Mouse (Mus musculus) spleen, postnatal 0 days (tissue): ENCODE data around the gene Aplp1. TPM values are rescaled to one million over a fixed set of nuclear protein-coding genes. Genes with fewer than 3 reads are reported as not detected.

Experiments
- polyA plus RNA-seq: library from polyadenylated mRNA; unstranded; fragments of >200 nt; fragmentation: Nextera tagmentation; extraction: Ambion mirVana; gene quantifications from 2 replicates; pipeline ENCODE4 v1.2.1, GENCODE M21; 2015

Gene Aplp1
- polyA plus RNA-seq: 2.0 and 2.3 TPM in 2 replicates

DNA sequence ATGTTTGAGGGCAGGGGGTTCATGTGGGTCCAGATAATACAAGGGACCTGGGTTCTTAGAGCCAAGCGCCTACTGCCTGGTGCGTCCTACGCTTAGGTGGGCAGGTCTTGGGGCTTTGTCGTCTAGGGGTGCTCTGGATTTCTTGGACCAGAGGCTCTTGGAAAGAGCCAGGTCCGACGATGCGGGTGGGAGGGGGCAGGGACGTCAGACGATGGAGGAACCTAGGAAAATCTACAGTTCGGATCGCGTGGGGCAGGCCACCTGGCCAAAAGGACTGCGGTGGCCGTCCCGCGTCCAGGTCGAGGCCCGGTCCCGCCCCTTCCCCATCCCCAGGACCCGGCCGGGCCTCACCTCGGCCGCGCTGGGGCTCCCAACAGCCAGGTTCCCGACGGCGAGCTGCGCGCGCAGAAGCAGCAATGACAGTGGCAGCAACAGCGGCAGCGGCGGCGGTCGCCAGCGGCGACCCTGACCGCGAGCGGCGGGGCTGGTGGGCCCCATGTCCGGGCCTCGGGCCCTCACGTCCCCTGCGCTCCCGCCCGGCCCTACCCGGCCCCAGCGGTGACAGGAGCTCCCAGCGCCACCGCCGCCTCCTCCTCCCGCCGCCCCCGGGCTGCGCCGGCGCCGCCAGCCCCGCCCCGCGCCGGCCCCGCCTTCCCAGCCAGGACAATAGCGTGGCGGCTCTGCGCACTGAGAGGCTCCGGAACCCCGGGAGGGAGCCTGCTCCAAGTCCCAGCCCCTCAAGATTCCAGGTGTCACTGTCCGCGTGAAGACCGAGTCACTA is at the start of gene Aplp1:
TSS of gene Aplp1 (minus strand) at position 565 of the 781 bp plus-strand sequence.

GRCm38 (mm10) chr7:30493401-30493931 is 48.1 kb upstream of the Aplp1 start, which contains the start of gene Prodh2:
TSS of gene Prodh2 (plus strand) at chr7:30493622.

DNA sequence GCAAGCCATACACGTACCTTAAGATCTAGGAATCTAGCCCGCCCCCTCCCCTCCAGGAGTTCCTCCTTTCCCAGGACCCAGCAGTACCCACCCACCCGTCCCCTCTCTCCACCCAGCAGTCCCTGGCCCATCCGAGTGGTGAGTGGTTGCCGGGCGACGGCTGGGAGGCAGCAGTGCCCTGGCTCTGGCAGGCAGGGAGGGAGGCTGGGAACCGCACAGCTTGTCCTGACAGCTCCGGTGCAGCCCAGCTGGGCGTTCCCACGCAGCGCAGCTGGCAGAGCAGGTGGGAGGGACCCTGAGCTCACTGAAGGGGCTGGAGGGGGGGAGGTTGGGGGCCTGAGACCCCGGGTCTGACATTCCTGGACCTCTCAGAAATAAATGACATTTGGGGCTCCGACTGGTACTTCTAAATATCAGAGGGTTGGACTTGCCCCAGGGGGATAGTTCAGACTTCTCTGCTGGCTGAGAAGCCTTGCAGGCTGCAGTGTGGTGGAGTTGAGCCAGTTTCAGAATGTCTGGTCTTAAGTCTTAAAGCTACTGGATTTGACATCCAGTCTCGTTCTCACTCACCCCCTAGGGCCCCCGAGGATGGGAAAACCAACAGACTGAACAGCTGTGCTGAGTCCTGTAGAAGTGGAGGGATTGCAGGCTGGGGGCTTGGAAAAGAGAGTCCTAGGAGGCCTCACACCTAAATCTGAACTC is 12.4 kb upstream of the Aplp1 start, which contains the start of the genes Kirrel2 and Nphs1:
TSS of gene Kirrel2 (minus strand) at position 62 of the 702 bp plus-strand sequence.
TSS of gene Nphs1 (plus strand) at position 687 of the 702 bp plus-strand sequence.

DNA sequence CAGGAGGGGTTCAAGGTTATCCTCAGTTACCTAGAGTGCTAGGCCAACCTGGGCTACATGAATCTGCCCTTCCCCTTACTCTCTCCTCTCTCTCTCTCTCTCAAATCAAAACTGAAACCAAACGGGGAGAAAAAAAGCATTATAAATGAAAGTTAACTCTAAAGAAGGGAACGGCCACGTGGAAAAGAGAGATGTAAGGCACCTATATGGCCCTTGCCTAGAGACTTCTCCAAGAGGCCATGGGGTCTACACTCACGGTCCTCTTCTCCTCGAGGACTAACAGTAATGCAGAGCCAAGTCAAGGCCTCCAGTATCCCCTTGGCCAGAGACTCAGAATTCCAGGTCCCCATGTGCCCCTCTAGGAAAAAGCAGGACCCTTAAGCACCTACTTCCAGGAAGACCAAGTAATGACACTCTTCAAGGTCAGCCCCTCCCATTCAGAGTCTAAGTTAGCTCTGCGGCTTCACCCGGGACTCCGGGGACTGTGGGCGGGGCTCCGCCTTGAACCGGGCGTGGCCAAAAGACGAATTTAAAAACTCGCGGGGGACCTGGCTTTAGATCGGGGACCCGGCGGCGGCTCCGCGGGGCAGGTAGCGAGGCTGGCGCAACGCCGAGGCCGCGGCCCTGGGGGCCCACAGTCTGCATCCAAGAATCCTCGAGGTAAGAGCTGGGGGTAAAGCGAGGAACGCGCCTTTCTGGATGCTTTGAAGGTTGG is 24.0 kb downstream of the Aplp1 start, which contains the start of gene Nfkbid:
TSS of gene Nfkbid (plus strand) at position 558 of the 715 bp plus-strand sequence.

GRCm38 (mm10) chr7:30419561-30420499 is 25.5 kb downstream of the Aplp1 start, which contains the start of gene Hcst:
TSS of gene Hcst (minus strand) at chr7:30419854.

DNA sequence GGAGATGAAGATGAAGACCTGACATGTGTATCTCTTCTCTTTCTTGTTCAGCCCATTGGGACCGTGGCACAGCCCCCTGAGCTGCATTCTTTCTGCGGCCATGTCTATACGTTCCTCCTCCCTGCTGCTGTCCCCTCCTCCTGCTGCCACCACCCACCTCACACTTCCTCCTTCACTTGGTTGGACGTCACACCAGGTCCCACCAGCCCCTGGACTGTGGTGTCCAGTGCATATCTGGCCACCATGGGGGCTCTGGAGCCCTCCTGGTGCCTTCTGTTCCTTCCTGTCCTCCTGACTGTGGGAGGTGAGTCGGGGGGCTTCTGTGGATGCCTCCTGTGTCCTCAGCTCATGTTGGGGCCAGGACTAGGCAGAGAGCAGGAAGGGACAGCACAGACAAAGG is 31.7 kb downstream of the Aplp1 start, which contains the start of gene Tyrobp:
TSS of gene Tyrobp (plus strand) at position 165 of the 400 bp plus-strand sequence.

Other genes starting within 250 kb of the Aplp1 start
- 72.4 and 74.1 TPM in 2 replicates for gene Capns1, start 246.7 kb downstream of the Aplp1 start, polyA plus RNA-seq
- gene Polr2i, start 213.6 kb downstream of the Aplp1 start, polyA plus RNA-seq: 76.3 and 78.3 TPM in 2 replicates
- 75.0 and 79.1 TPM in 2 replicates for gene Tbcb, start 213.3 kb downstream of the Aplp1 start, polyA plus RNA-seq
- gene Ovol3, start 209.8 kb downstream of the Aplp1 start, polyA plus RNA-seq: not detected in 2 replicates
- 0.18 TPM in 2 replicates for gene Thap8, start 165.4 kb downstream of the Aplp1 start, polyA plus RNA-seq
- gene Wdr62, start 165.1 kb downstream of the Aplp1 start, polyA plus RNA-seq: 9.3 and 10.4 TPM in 2 replicates
- 4.1 and 6.3 TPM in 2 replicates for gene Clip3, start 153.8 kb downstream of the Aplp1 start, polyA plus RNA-seq
- 22.7 and 26.0 TPM in 2 replicates for gene Alkbh6, start 136.8 kb downstream of the Aplp1 start, polyA plus RNA-seq
- 2.6 and 3.4 TPM in 2 replicates for gene Syne4, start 130.7 kb downstream of the Aplp1 start, polyA plus RNA-seq
- not detected in 2 replicates for gene E130208F15Rik, start 123.8 kb downstream of the Aplp1 start, polyA plus RNA-seq
- 10.2 and 11.3 TPM in 2 replicates for gene Sdhaf1, start 121.6 kb downstream of the Aplp1 start, polyA plus RNA-seq
- 0.81 and 1.0 TPM in 2 replicates for gene Lrfn3, start 82.8 kb downstream of the Aplp1 start, polyA plus RNA-seq
- 396 and 576 TPM in 2 replicates for gene Tyrobp, start 31.8 kb downstream of the Aplp1 start, polyA plus RNA-seq
- 32.8 and 46.4 TPM in 2 replicates for gene Hcst, start 25.7 kb downstream of the Aplp1 start, polyA plus RNA-seq
- 4.5 and 5.9 TPM in 2 replicates for gene Nfkbid, start 23.8 kb downstream of the Aplp1 start, polyA plus RNA-seq
- gene Kirrel2, start 12.2 kb upstream of the Aplp1 start, polyA plus RNA-seq: 0.04 and 0.23 TPM in 2 replicates
- 0.21 and 0.32 TPM in 2 replicates for gene Nphs1, start 12.8 kb upstream of the Aplp1 start, polyA plus RNA-seq
- 0.10 TPM in 1 of 2 replicates, not detected in the other for gene Prodh2, start 48.1 kb upstream of the Aplp1 start, polyA plus RNA-seq
- gene Arhgap33, start 89.5 kb upstream of the Aplp1 start, polyA plus RNA-seq: 3.5 TPM in 2 replicates
- 14.6 and 14.7 TPM in 2 replicates for gene Hspb6, start 106.6 kb upstream of the Aplp1 start, polyA plus RNA-seq
- gene Proser3, start 106.8 kb upstream of the Aplp1 start, polyA plus RNA-seq: 2.5 and 3.4 TPM in 2 replicates
- 38.8 and 42.2 TPM in 2 replicates for gene Lin37, start 114.3 kb upstream of the Aplp1 start, polyA plus RNA-seq
- gene U2af1l4, start 117.8 kb upstream of the Aplp1 start, polyA plus RNA-seq: 61.2 and 70.3 TPM in 2 replicates
- gene Gm49396, start 117.8 kb upstream of the Aplp1 start, polyA plus RNA-seq: 4.4 and 4.9 TPM in 2 replicates
- 105 and 115 TPM in 2 replicates for gene Psenen, start 118.1 kb upstream of the Aplp1 start, polyA plus RNA-seq
- gene Igflr1, start 119.9 kb upstream of the Aplp1 start, polyA plus RNA-seq: 2.4 and 2.9 TPM in 2 replicates
- 6.0 and 8.5 TPM in 2 replicates for gene Kmt2b, start 143.2 kb upstream of the Aplp1 start, polyA plus RNA-seq
- gene Zbtb32, start 153.4 kb upstream of the Aplp1 start, polyA plus RNA-seq: 0.21 and 0.22 TPM in 2 replicates
- 0.15 and 0.19 TPM in 2 replicates for gene Upk1a, start 167.3 kb upstream of the Aplp1 start, polyA plus RNA-seq
- gene Cox6b1, start 180.6 kb upstream of the Aplp1 start, polyA plus RNA-seq: 695 and 741 TPM in 2 replicates
- gene Etv2, start 190.3 kb upstream of the Aplp1 start, polyA plus RNA-seq: not detected in 2 replicates
- gene Rbm42, start 204.8 kb upstream of the Aplp1 start, polyA plus RNA-seq: 69.8 and 70.7 TPM in 2 replicates
- gene Haus5, start 219.5 kb upstream of the Aplp1 start, polyA plus RNA-seq: 41.0 and 45.0 TPM in 2 replicates
- gene Pmis2, start 226.1 kb upstream of the Aplp1 start, polyA plus RNA-seq: not detected in 2 replicates